Mouse (Mus musculus) forebrain, embryonic 12.5 days (tissue): ENCODE measurements at regions not wholly inside any gene's neighbourhood (a gene's known extent, or its start where the extent isn't known, plus 50 kb on each side); places are given as distances from the start of the nearest gene placed in this dataset.

Experiments used
- ATAC-seq: fragments of 200-750 bp; cut with Nextera tagmentation; 2 replicates; pipeline ENCODE4 v1.8.0; 2017; ENCODE audit warnings: moderate TSS enrichment; ENCODE audit not compliant: low FRiP score
- H3K27ac ChIP-seq: fragments of 300-500 bp; sonication (generic); 2 replicates; pipeline ENCODE4 v1.5.1; 2016; ENCODE audit warnings: mild to moderate bottlenecking
- H3K27me3 ChIP-seq: fragments of 300-500 bp; sonication (generic); 2 replicates; pipeline ENCODE4 v1.6.1; 2016; ENCODE audit warnings: mild to moderate bottlenecking
- H3K36me3 ChIP-seq: fragments of 300-500 bp; sonication (generic); replicated peaks from 2 replicates; pipeline ENCODE4 v1.6.1; 2016; ENCODE audit warnings: mild to moderate bottlenecking
- H3K4me1 ChIP-seq: fragments of 300-500 bp; sonication (generic); 2 replicates; pipeline ENCODE4 v1.6.1; 2016
- H3K4me2 ChIP-seq: fragments of 300-500 bp; sonication (generic); 2 replicates; pipeline ENCODE4 v1.6.1; 2016; ENCODE audit warnings: mild to moderate bottlenecking, moderate library complexity
- H3K4me3 ChIP-seq: fragments of 300-500 bp; sonication (generic); replicated peaks from 2 replicates; pipeline ENCODE4 v1.5.1; 2016; ENCODE audit warnings: mild to moderate bottlenecking
- H3K9ac ChIP-seq: fragments of 300-500 bp; sonication (generic); 2 replicates; pipeline ENCODE4 v1.6.1; 2016; ENCODE audit warnings: mild to moderate bottlenecking
- H3K9me3 ChIP-seq: fragments of 300-500 bp; sonication (generic); 2 replicates; pipeline ENCODE4 v1.6.1; 2016
- WGBS: fragments of 180-500 bp; shearing (Covaris S2); methylation state at CpG from one replicate; pipeline ENCODE4 v1.1.7; 2016; 5-methylcytosine and 5-hydroxymethylcytosine counted together

- Histone ChIP-seq H3K9me3 (no peaks in the 10 kb centered on the region), H3K4me3 (no peak overlapping the region), H3K4me1 (peaks cover 19% of the 10 kb centered on the region), H3K36me3 (no peaks in the 10 kb centered on the region), H3K4me2 (peak overlapping the region; percentile 17; the same call in 1 of the 2 replicates), H3K9ac (no peak overlapping the region), H3K27ac (no peak overlapping the region), H3K27me3 (peaks cover 51% of the 10 kb centered on the region)
- no peak for ATAC-seq
- 3% methylated on average over 9 of the region's 9 CpGs for WGBS
Observed at GRCm38 (mm10) chr13:48316747-48317146, 55.7 kb downstream of the Id4 start.

- 29% methylated on average over 7 of the region's 7 CpGs for WGBS
- H3K27ac ChIP-seq: no peak overlapping the region
- ATAC-seq: no peak
Observed at GRCm38 (mm10) chr13:48317457-48317856, 56.4 kb downstream of the Id4 start.

GRCm38 (mm10) chr13:48319001-48319400, 58.0 kb downstream of the Id4 start:
- peaks cover 51% of the 10 kb centered on the region for H3K27me3 ChIP-seq
- no peak overlapping the region for H3K27ac ChIP-seq
- H3K36me3 ChIP-seq: no peaks in the 10 kb centered on the region
- peaks cover 21% of the 10 kb centered on the region for H3K4me1 ChIP-seq
- ATAC-seq: no peak
- no peak overlapping the region for H3K4me2 ChIP-seq
- H3K9ac ChIP-seq: no peak overlapping the region
- H3K4me3 ChIP-seq: no peak overlapping the region
- H3K9me3 ChIP-seq: no peaks in the 10 kb centered on the region
- 90% methylated on average over 7 of the region's 7 CpGs for WGBS

More at GRCm38 (mm10) chr13:48317457-48317856, 56.4 kb downstream of the Id4 start:
- H3K9me3 ChIP-seq: no peaks in the 10 kb centered on the region
- no peak overlapping the region; the same call in 1 of the 2 replicates for H3K4me2 ChIP-seq
- peaks cover 19% of the 10 kb centered on the region for H3K4me1 ChIP-seq
- peaks cover 56% of the 10 kb centered on the region for H3K27me3 ChIP-seq
- H3K36me3 ChIP-seq: no peaks in the 10 kb centered on the region
- no peak overlapping the region for H3K9ac ChIP-seq
- no peak overlapping the region for H3K4me3 ChIP-seq

GRCm38 (mm10) chr13:48324290-48324718, 63.3 kb downstream of the Id4 start:
- no peak overlapping the region for H3K9ac ChIP-seq
- ATAC-seq: no peak

GRCm38 (mm10) chr13:48330619-48331018, 69.6 kb downstream of the Id4 start:
- no peak for ATAC-seq
- Histone ChIP-seq H3K9ac (no peak overlapping the region), H3K27ac (no peak overlapping the region), H3K9me3 (no peaks in the 10 kb centered on the region), H3K4me1 (no peaks in the 10 kb centered on the region), H3K36me3 (no peaks in the 10 kb centered on the region), H3K27me3 (no peaks in the 10 kb centered on the region), H3K4me2 (no peak overlapping the region), H3K4me3 (no peak overlapping the region)
- 93% methylated on average over 11 of the region's 11 CpGs for WGBS

More at GRCm38 (mm10) chr13:48324290-48324718, 63.3 kb downstream of the Id4 start:
- peaks cover 19% of the 10 kb centered on the region for H3K27me3 ChIP-seq
- H3K4me1 ChIP-seq: peaks cover 11% of the 10 kb centered on the region
- H3K27ac ChIP-seq: no peak overlapping the region
- H3K36me3 ChIP-seq: no peaks in the 10 kb centered on the region
- H3K9me3 ChIP-seq: no peaks in the 10 kb centered on the region
- WGBS: 6% methylated on average over 8 of the region's 8 CpGs
- no peak overlapping the region for H3K4me2 ChIP-seq
- H3K4me3 ChIP-seq: no peak overlapping the region

- H3K4me3 ChIP-seq: no peak overlapping the region
- no peak for ATAC-seq
- H3K4me2 ChIP-seq: no peak overlapping the region
Observed at GRCm38 (mm10) chr13:48336135-48336534, 75.1 kb downstream of the Id4 start.

GRCm38 (mm10) chr13:48336602-48337001, 75.6 kb downstream of the Id4 start:
- no peak overlapping the region for H3K9ac ChIP-seq
- no peak for ATAC-seq
- WGBS: 88% methylated on average over 11 of the region's 11 CpGs

More at GRCm38 (mm10) chr13:48336135-48336534, 75.1 kb downstream of the Id4 start:
- Histone ChIP-seq H3K9ac (no peak overlapping the region), H3K36me3 (no peaks in the 10 kb centered on the region), H3K27me3 (no peaks in the 10 kb centered on the region), H3K4me1 (no peaks in the 10 kb centered on the region), H3K27ac (no peak overlapping the region), H3K9me3 (no peaks in the 10 kb centered on the region)
- WGBS: 83% methylated on average over 13 of the region's 13 CpGs

GRCm38 (mm10) chr13:48338561-48338960, 77.5 kb downstream of the Id4 start:
- no peak for ATAC-seq
- 71% methylated on average over 6 of the region's 6 CpGs for WGBS

More at GRCm38 (mm10) chr13:48336602-48337001, 75.6 kb downstream of the Id4 start:
- Histone ChIP-seq H3K9me3 (no peaks in the 10 kb centered on the region), H3K4me2 (no peak overlapping the region), H3K27ac (no peak overlapping the region), H3K36me3 (no peaks in the 10 kb centered on the region), H3K27me3 (no peaks in the 10 kb centered on the region), H3K4me3 (no peak overlapping the region), H3K4me1 (no peaks in the 10 kb centered on the region)

GRCm38 (mm10) chr13:48350124-48350523, 89.1 kb downstream of the Id4 start:
- H3K9me3 ChIP-seq: no peaks in the 10 kb centered on the region
- no peak overlapping the region for H3K9ac ChIP-seq
- peaks cover 22% of the 10 kb centered on the region for H3K4me1 ChIP-seq
- ATAC-seq: peak; percentile 65
- H3K27ac ChIP-seq: no peak overlapping the region
- no peak overlapping the region for H3K4me3 ChIP-seq
- no peaks in the 10 kb centered on the region for H3K27me3 ChIP-seq
- 52% methylated on average over 9 of the region's 9 CpGs for WGBS
- H3K4me2 ChIP-seq: 0 out of 2 replicates have a peak overlapping the region, but pooled peaks have one; percentile 4
- no peaks in the 10 kb centered on the region for H3K36me3 ChIP-seq

More at GRCm38 (mm10) chr13:48338561-48338960, 77.5 kb downstream of the Id4 start:
- H3K4me1 ChIP-seq: no peaks in the 10 kb centered on the region
- H3K9ac ChIP-seq: no peak overlapping the region
- no peaks in the 10 kb centered on the region for H3K9me3 ChIP-seq
- H3K36me3 ChIP-seq: no peaks in the 10 kb centered on the region
- H3K4me2 ChIP-seq: no peak overlapping the region
- no peak overlapping the region for H3K4me3 ChIP-seq
- no peaks in the 10 kb centered on the region for H3K27me3 ChIP-seq
- no peak overlapping the region for H3K27ac ChIP-seq

GRCm38 (mm10) chr13:48350955-48351354, 89.9 kb downstream of the Id4 start:
- no peaks in the 10 kb centered on the region for H3K36me3 ChIP-seq
- no peaks in the 10 kb centered on the region for H3K9me3 ChIP-seq
- H3K27ac ChIP-seq: no peak overlapping the region
- no peak overlapping the region for H3K9ac ChIP-seq
- no peak overlapping the region for H3K4me2 ChIP-seq
- H3K4me3 ChIP-seq: no peak overlapping the region
- ATAC-seq: no peak
- H3K27me3 ChIP-seq: no peaks in the 10 kb centered on the region
- H3K4me1 ChIP-seq: peaks cover 22% of the 10 kb centered on the region
- 40% methylated on average over 11 of the region's 11 CpGs for WGBS

GRCm38 (mm10) chr13:48357118-48357517, 96.1 kb downstream of the Id4 start:
- no peak overlapping the region for H3K27ac ChIP-seq
- no peaks in the 10 kb centered on the region for H3K9me3 ChIP-seq
- H3K9ac ChIP-seq: no peak overlapping the region
- 97% methylated on average over 1 of the region's 1 CpGs for WGBS
- no peaks in the 10 kb centered on the region for H3K27me3 ChIP-seq
- H3K4me3 ChIP-seq: no peak overlapping the region
- H3K4me1 ChIP-seq: 0 out of 2 replicates have a peak, but pooled peaks cover 6% of the 10 kb centered on the region
- H3K4me2 ChIP-seq: no peak overlapping the region
- no peak for ATAC-seq
- no peaks in the 10 kb centered on the region for H3K36me3 ChIP-seq

- no peak for ATAC-seq
- Histone ChIP-seq H3K36me3 (no peaks in the 10 kb centered on the region), H3K9ac (no peak overlapping the region), H3K4me3 (no peak overlapping the region), H3K4me1 (0 out of 2 replicates have a peak, but pooled peaks cover 6% of the 10 kb centered on the region), H3K4me2 (no peak overlapping the region), H3K9me3 (no peaks in the 10 kb centered on the region), H3K27me3 (no peaks in the 10 kb centered on the region), H3K27ac (no peak overlapping the region)
- 91% methylated on average over 7 of the region's 7 CpGs for WGBS
Observed at GRCm38 (mm10) chr13:48357640-48358039, 96.6 kb downstream of the Id4 start.

- H3K4me2 ChIP-seq: no peak overlapping the region
- no peaks in the 10 kb centered on the region for H3K27me3 ChIP-seq
- no peaks in the 10 kb centered on the region for H3K9me3 ChIP-seq
- no peaks in the 10 kb centered on the region for H3K4me1 ChIP-seq
- H3K36me3 ChIP-seq: no peaks in the 10 kb centered on the region
- no peak for ATAC-seq
- no peak overlapping the region for H3K9ac ChIP-seq
- H3K27ac ChIP-seq: no peak overlapping the region
- 19% methylated on average over 9 of the region's 9 CpGs for WGBS
- no peak overlapping the region for H3K4me3 ChIP-seq
Observed at GRCm38 (mm10) chr13:48371060-48371459, 110.0 kb downstream of the Id4 start.
